Mouse (Mus musculus) lung, embryonic 16.5 days (tissue): ENCODE data around the gene Wnt6. TPM values are rescaled to one million over a fixed set of nuclear protein-coding genes. Genes with fewer than 3 reads are reported as not detected.

Experiments used
- ATAC-seq: fragments of 200-750 bp; cut with Nextera tagmentation; 2 replicates; pipeline ENCODE4 v1.8.0; 2017; ENCODE audit warnings: low read depth, mild to moderate bottlenecking, moderate library complexity
- H3K27ac ChIP-seq: fragments of 300-500 bp; sonication (generic); 2 replicates; pipeline ENCODE4 v1.5.1; 2014; ENCODE audit warnings: mild to moderate bottlenecking, control low read depth, low read length
- H3K27me3 ChIP-seq: fragments of 300-500 bp; sonication (generic); 2 replicates; pipeline ENCODE4 v1.6.1; 2014; ENCODE audit warnings: low read depth, low read length, mixed read lengths; ENCODE audit not compliant: control insufficient read depth, insufficient read depth
- H3K36me3 ChIP-seq: fragments of 300-500 bp; sonication (generic); 2 replicates; pipeline ENCODE4 v1.6.1; 2014; ENCODE audit warnings: low read length; ENCODE audit not compliant: control insufficient read depth, insufficient read depth
- H3K4me1 ChIP-seq: fragments of 300-500 bp; sonication (generic); replicated peaks from 2 replicates; pipeline ENCODE4 v1.6.1; 2014; ENCODE audit warnings: low read length, mixed read lengths; ENCODE audit not compliant: control insufficient read depth, insufficient read depth
- H3K4me2 ChIP-seq: fragments of 300-500 bp; sonication (generic); 2 replicates; pipeline ENCODE4 v1.6.1; 2014; ENCODE audit warnings: low read depth, low read length, control low read depth
- H3K4me3 ChIP-seq: fragments of 300-500 bp; sonication (generic); 2 replicates; pipeline ENCODE4 v1.5.1; 2014; ENCODE audit warnings: mild to moderate bottlenecking, low read length, control low read depth
- H3K9ac ChIP-seq: fragments of 300-500 bp; sonication (generic); 2 replicates; pipeline ENCODE4 v1.6.1; 2014; ENCODE audit warnings: low read length, control low read depth
- H3K9me3 ChIP-seq: fragments of 300-500 bp; sonication (generic); 2 replicates; pipeline ENCODE4 v1.6.1; 2016; ENCODE audit warnings: low read length; ENCODE audit not compliant: control insufficient read depth
- WGBS: fragments of 180-500 bp; shearing (Covaris S2); extraction: QIAGEN DNeasy Blood & Tissue Kit; methylation state at CpG from one replicate; pipeline ENCODE4 v1.1.7; 2014; 5-methylcytosine and 5-hydroxymethylcytosine counted together
- polyA plus RNA-seq: library from polyadenylated mRNA; unstranded; fragments of >200 nt; fragmentation: Nextera tagmentation; extraction: Ambion mirVana; gene quantifications from 2 replicates; pipeline ENCODE4 v1.2.1, GENCODE M21; 2015

Wnt6 gene
- polyA plus RNA-seq, 1 experiment from 2014 or later: 0.68 TPM

GRCm38 (mm10) chr1:74801631-74802140 lies 30.0 kb downstream of the Wnt6 start:
- no peak for ATAC-seq
- H3K9ac ChIP-seq: no peak overlapping the region
- H3K9me3 ChIP-seq: no peaks in the 10 kb centered on the region
- H3K4me3 ChIP-seq: no peak overlapping the region
- WGBS: 17% methylated on average over 6 of the region's 6 CpGs
- H3K27me3 ChIP-seq: peaks cover 84% of the 10 kb centered on the region
- peaks cover 23% of the 10 kb centered on the region for H3K4me1 ChIP-seq
- H3K4me2 ChIP-seq: no peak overlapping the region
- H3K36me3 ChIP-seq: no peaks in the 10 kb centered on the region
- no peak overlapping the region for H3K27ac ChIP-seq

DNA sequence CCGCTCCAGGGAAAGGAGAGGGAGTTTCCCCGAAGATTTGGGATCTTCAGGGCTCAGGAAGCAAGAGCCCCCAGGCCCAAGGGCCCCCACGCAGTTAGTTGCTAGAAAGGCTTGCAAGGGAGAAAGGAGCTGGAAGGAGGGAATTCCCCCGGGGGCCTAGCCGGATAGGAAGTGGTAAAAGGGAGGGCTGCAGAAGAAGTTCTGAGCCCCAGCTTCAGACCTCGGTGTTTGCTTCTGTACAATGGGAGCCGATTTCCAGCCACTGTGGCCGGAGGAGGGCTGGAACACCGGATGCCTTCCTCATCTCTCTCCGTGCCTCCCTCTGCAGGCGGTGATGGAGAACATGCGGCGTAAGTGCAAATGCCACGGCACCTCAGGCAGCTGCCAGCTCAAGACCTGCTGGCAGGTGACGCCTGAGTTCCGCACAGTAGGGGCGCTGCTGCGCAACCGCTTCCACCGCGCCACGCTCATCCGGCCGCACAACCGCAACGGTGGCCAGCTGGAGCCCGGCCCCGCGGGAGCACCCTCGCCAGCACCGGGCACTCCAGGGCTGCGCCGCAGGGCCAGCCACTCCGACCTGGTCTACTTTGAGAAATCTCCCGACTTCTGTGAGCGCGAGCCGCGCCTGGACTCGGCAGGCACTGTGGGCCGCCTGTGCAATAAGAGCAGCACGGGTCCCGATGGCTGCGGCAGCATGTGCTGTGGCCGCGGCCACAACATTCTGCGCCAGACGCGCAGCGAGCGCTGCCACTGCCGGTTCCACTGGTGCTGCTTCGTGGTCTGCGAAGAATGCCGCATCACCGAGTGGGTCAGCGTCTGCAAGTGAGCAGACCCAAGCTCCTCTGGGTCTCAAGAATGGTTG lies 31.3 kb downstream of the Wnt6 start:
- under 1% methylated on average over 57 of the region's 57 CpGs for WGBS
- peak overlapping the region; percentile 51 for H3K9ac ChIP-seq
- ATAC-seq: peak; percentile 71

GRCm38 (mm10) chr1:74804211-74804870 lies 32.6 kb downstream of the Wnt6 start:
- peaks cover 42% of the 10 kb centered on the region for H3K4me1 ChIP-seq
- H3K4me2 ChIP-seq: no peak overlapping the region
- H3K4me3 ChIP-seq: no peak overlapping the region
- WGBS: 7% methylated on average over 10 of the region's 10 CpGs
- H3K36me3 ChIP-seq: no peaks in the 10 kb centered on the region
- no peak for ATAC-seq
- no peak overlapping the region for H3K27ac ChIP-seq
- no peak overlapping the region for H3K9ac ChIP-seq
- H3K9me3 ChIP-seq: no peaks in the 10 kb centered on the region
- H3K27me3 ChIP-seq: peaks cover 93% of the 10 kb centered on the region

More for the DNA sequence above, 31.3 kb downstream of the Wnt6 start:
- peaks cover 93% of the 10 kb centered on the region for H3K27me3 ChIP-seq
- no peak overlapping the region for H3K27ac ChIP-seq
- H3K36me3 ChIP-seq: no peaks in the 10 kb centered on the region
- peak overlapping the region; percentile 85 for H3K4me2 ChIP-seq
- H3K4me1 ChIP-seq: peaks cover 37% of the 10 kb centered on the region
- no peaks in the 10 kb centered on the region for H3K9me3 ChIP-seq
- peak overlapping the region; percentile 50 for H3K4me3 ChIP-seq

- H3K4me3 ChIP-seq: no peak overlapping the region
- no peak for ATAC-seq
- H3K4me1 ChIP-seq: peaks cover 40% of the 10 kb centered on the region
- 14% methylated on average over 4 of the region's 4 CpGs for whole genome bisulfite sequencing
- no peaks in the 10 kb centered on the region for H3K36me3 ChIP-seq
- H3K9ac ChIP-seq: no peak overlapping the region
- H3K4me2 ChIP-seq: no peak overlapping the region
- H3K9me3 ChIP-seq: no peaks in the 10 kb centered on the region
- no peak overlapping the region for H3K27ac ChIP-seq
- peaks cover 89% of the 10 kb centered on the region for H3K27me3 ChIP-seq
These were observed 33.7 kb downstream of the Wnt6 start for GRCm38 (mm10) chr1:74805340-74805835.

- H3K4me1 ChIP-seq: peaks cover 36% of the 10 kb centered on the region
- no peaks in the 10 kb centered on the region for H3K9me3 ChIP-seq
- H3K27me3 ChIP-seq: peaks cover 84% of the 10 kb centered on the region
- H3K4me3 ChIP-seq: no peak overlapping the region
- WGBS: 20% methylated on average over 5 of the region's 5 CpGs
- no peak for ATAC-seq
- H3K9ac ChIP-seq: no peak overlapping the region
- H3K27ac ChIP-seq: no peak overlapping the region
- H3K36me3 ChIP-seq: no peaks in the 10 kb centered on the region
- H3K4me2 ChIP-seq: no peak overlapping the region
These were observed 34.2 kb downstream of the Wnt6 start for GRCm38 (mm10) chr1:74805843-74806242.

- no peak overlapping the region; the same call in 1 of the 2 replicates for H3K9ac ChIP-seq
- no peaks in the 10 kb centered on the region for H3K9me3 ChIP-seq
- peak overlapping the region; percentile 27 for H3K4me3 ChIP-seq
- no peak overlapping the region for H3K27ac ChIP-seq
- no peaks in the 10 kb centered on the region for H3K36me3 ChIP-seq
- under 1% methylated on average over 34 of the region's 38 CpGs for WGBS
- H3K27me3 ChIP-seq: peaks cover 78% of the 10 kb centered on the region
- H3K4me2 ChIP-seq: peak overlapping the region; percentile 41
- peak; percentile 23; the same call in 1 of the 2 replicates for ATAC-seq
- H3K4me1 ChIP-seq: peaks cover 36% of the 10 kb centered on the region
These were observed 34.9 kb downstream of the Wnt6 start for GRCm38 (mm10) chr1:74806360-74807311.

GRCm38 (mm10) chr1:74807551-74808071 lies 35.9 kb downstream of the Wnt6 start:
- H3K4me2 ChIP-seq: peak overlapping the region; percentile 52
- no peak overlapping the region for H3K9ac ChIP-seq
- peaks cover 68% of the 10 kb centered on the region for H3K27me3 ChIP-seq
- 7% methylated on average over 23 of the region's 23 CpGs for WGBS
- no peaks in the 10 kb centered on the region for H3K9me3 ChIP-seq
- no peak; the same call in 1 of the 2 replicates for ATAC-seq
- peaks cover 36% of the 10 kb centered on the region for H3K4me1 ChIP-seq
- H3K4me3 ChIP-seq: no peak overlapping the region
- no peaks in the 10 kb centered on the region for H3K36me3 ChIP-seq
- no peak overlapping the region for H3K27ac ChIP-seq

DNA sequence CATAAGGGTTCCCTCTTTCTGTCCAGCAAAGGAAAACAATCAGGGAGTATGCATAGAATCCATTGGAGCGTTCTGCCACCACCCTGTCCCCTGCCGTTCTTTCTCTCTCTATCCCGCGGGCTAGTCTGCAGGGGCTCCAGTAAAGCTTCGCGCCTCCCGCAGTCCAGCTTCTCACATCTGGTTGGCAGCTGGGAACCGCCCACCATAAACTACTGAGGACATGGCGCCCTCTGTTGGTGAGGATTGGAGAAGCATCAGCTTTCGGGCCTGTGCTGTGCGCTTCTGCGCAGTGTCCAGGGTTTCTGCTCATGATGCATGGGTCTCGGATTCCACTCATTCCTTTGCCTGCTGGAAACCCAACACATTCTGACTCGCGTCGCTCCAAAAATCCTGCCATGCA lies 36.4 kb downstream of the Wnt6 start:
- H3K4me1 ChIP-seq: peaks cover 32% of the 10 kb centered on the region
- no peaks in the 10 kb centered on the region for H3K36me3 ChIP-seq
- H3K9ac ChIP-seq: 0 out of 2 replicates have a peak overlapping the region, but pooled peaks have one; percentile 31
- H3K27me3 ChIP-seq: peaks cover 64% of the 10 kb centered on the region
- peak overlapping the region; percentile 29 for H3K4me3 ChIP-seq
- peak overlapping the region; percentile 52 for H3K4me2 ChIP-seq
- no peak overlapping the region for H3K27ac ChIP-seq
- peak; percentile 90 for ATAC-seq
- H3K9me3 ChIP-seq: no peaks in the 10 kb centered on the region
- 1% methylated on average over 16 of the region's 16 CpGs for WGBS
